Mouse (Mus musculus): ENCODE results near the gene Gm13889. TPM values are rescaled to one million over a fixed set of nuclear protein-coding genes. Genes with fewer than 3 reads are reported as not detected.

The Gm13889 gene
- 51.8 and 107 TPM in 2 replicates for polyA plus RNA-seq (2012; rRNA removed)

- peak; percentile 67 for DNase-seq
- Histone ChIP-seq H3K4me3 (replicated peaks; ENCODE audit: extremely low read depth, low read depth, low read length) (peak within 1 kb of the TSS; percentile 76), H3K4me1 (ENCODE audit: control insufficient read depth, insufficient read depth, low read length) (peaks cover 16% of the 10 kb centered on the region)
- TF ChIP-seq CTCF (IDR thresholded peaks at IDR 0.05; ENCODE audit: insufficient read depth, low read length) (no peak), POLR2A (IDR thresholded peaks at IDR 0.05; ENCODE audit: borderline replicate concordance, extremely low read depth, low read depth, low read length) (peak; percentile 69)
- WGBS, result 8% methylated on average over 53 of the region's 62 CpGs
These were observed at the start of gene Gm13889 for GRCm38 (mm10) chr2:93956908-93957784. Gene Gm13889 (minus strand): TSS chr2:93957201.

GRCm38 (mm10) chr2:94002331-94002730 is 45.3 kb upstream of the Gm13889 start:
- Histone ChIP-seq H3K4me1 (ENCODE audit: control insufficient read depth, insufficient read depth, low read length) (peaks cover 5% of the 10 kb centered on the region; the same call in 1 of the 2 replicates), H3K4me3 (replicated peaks; ENCODE audit: extremely low read depth, low read depth, low read length) (no peak overlapping the region)
- peak; percentile 84 for DNase-seq
- peak; percentile 86 for TF ChIP-seq CTCF (IDR thresholded peaks at IDR 0.05; ENCODE audit: insufficient read depth, low read length)
- TF ChIP-seq POLR2A (IDR thresholded peaks at IDR 0.05; ENCODE audit: borderline replicate concordance, extremely low read depth, low read depth, low read length), result no peak
- WGBS, result under 1% methylated on average over 2 of the region's 2 CpGs

- 68% methylated on average over 4 of the region's 4 CpGs for WGBS
- TF ChIP-seq POLR2A (IDR thresholded peaks at IDR 0.05; ENCODE audit: borderline replicate concordance, extremely low read depth, low read depth, low read length), result no peak
- TF ChIP-seq CTCF (IDR thresholded peaks at IDR 0.05; ENCODE audit: insufficient read depth, low read length), result no peak
- no peak overlapping the region for H3K4me3 ChIP-seq (replicated peaks; ENCODE audit: extremely low read depth, low read depth, low read length)
- no peak for DNase-seq
- H3K4me1 ChIP-seq (ENCODE audit: control insufficient read depth, insufficient read depth, low read length), result peaks cover 5% of the 10 kb centered on the region; the same call in 1 of the 2 replicates
These were observed 44.9 kb upstream of the Gm13889 start for GRCm38 (mm10) chr2:94001918-94002317.

GRCm38 (mm10) chr2:94001411-94001810 is 44.4 kb upstream of the Gm13889 start:
- TF ChIP-seq CTCF (IDR thresholded peaks at IDR 0.05; ENCODE audit: insufficient read depth, low read length), result no peak
- Histone ChIP-seq H3K4me1 (ENCODE audit: control insufficient read depth, insufficient read depth, low read length) (peaks cover 5% of the 10 kb centered on the region; the same call in 1 of the 2 replicates), H3K4me3 (replicated peaks; ENCODE audit: extremely low read depth, low read depth, low read length) (no peak overlapping the region)
- WGBS, result 59% methylated on average over 6 of the region's 6 CpGs
- no peak for DNase-seq

- Histone ChIP-seq H3K4me1 (ENCODE audit: control insufficient read depth, insufficient read depth, low read length) (peaks cover 11% of the 10 kb centered on the region), H3K4me3 (replicated peaks; ENCODE audit: extremely low read depth, low read depth, low read length) (no peak within 1 kb of the TSS)
- 81% methylated on average over 6 of the region's 6 CpGs for WGBS
- TF ChIP-seq POLR2A (IDR thresholded peaks at IDR 0.05; ENCODE audit: borderline replicate concordance, extremely low read depth, low read depth, low read length) (no peak), CTCF (IDR thresholded peaks at IDR 0.05; ENCODE audit: insufficient read depth, low read length) (no peak)
- DNase-seq, result no peak
These were observed 39.3 kb upstream of the Gm13889 start, which contains the start of gene Gm27027 for GRCm38 (mm10) chr2:93996254-93996653. Gene Gm27027 (minus strand): TSS chr2:93996354.

GRCm38 (mm10) chr2:93992810-93993209 is 35.8 kb upstream of the Gm13889 start:
- no peak for TF ChIP-seq CTCF (IDR thresholded peaks at IDR 0.05; ENCODE audit: insufficient read depth, low read length)
- no peak for TF ChIP-seq POLR2A (IDR thresholded peaks at IDR 0.05; ENCODE audit: borderline replicate concordance, extremely low read depth, low read depth, low read length)
- no peak overlapping the region for H3K4me3 ChIP-seq (replicated peaks; ENCODE audit: extremely low read depth, low read depth, low read length)
- WGBS, result 54% methylated on average over 3 of the region's 3 CpGs
- peaks cover 9% of the 10 kb centered on the region; the same call in 1 of the 2 replicates for H3K4me1 ChIP-seq (ENCODE audit: control insufficient read depth, insufficient read depth, low read length)
- no peak for DNase-seq

- H3K4me3 ChIP-seq (replicated peaks; ENCODE audit: extremely low read depth, low read depth, low read length), result no peak overlapping the region
- no peak for TF ChIP-seq CTCF (IDR thresholded peaks at IDR 0.05; ENCODE audit: insufficient read depth, low read length)
- no peak for TF ChIP-seq POLR2A (IDR thresholded peaks at IDR 0.05; ENCODE audit: borderline replicate concordance, extremely low read depth, low read depth, low read length)
- no peak for DNase-seq
- peaks cover 9% of the 10 kb centered on the region; the same call in 1 of the 2 replicates for H3K4me1 ChIP-seq (ENCODE audit: control insufficient read depth, insufficient read depth, low read length)
- 46% methylated on average over 5 of the region's 5 CpGs for WGBS
These were observed 35.3 kb upstream of the Gm13889 start for GRCm38 (mm10) chr2:93992259-93992658.

GRCm38 (mm10) chr2:93991336-93991735 is 34.3 kb upstream of the Gm13889 start:
- Histone ChIP-seq H3K4me1 (ENCODE audit: control insufficient read depth, insufficient read depth, low read length) (peaks cover 9% of the 10 kb centered on the region; the same call in 1 of the 2 replicates), H3K4me3 (replicated peaks; ENCODE audit: extremely low read depth, low read depth, low read length) (no peak overlapping the region)
- 40% methylated on average over 3 of the region's 3 CpGs for WGBS
- DNase-seq, result no peak
- TF ChIP-seq CTCF (IDR thresholded peaks at IDR 0.05; ENCODE audit: insufficient read depth, low read length), result no peak
- no peak for TF ChIP-seq POLR2A (IDR thresholded peaks at IDR 0.05; ENCODE audit: borderline replicate concordance, extremely low read depth, low read depth, low read length)

- TF ChIP-seq CTCF (IDR thresholded peaks at IDR 0.05; ENCODE audit: insufficient read depth, low read length), result no peak
- TF ChIP-seq POLR2A (IDR thresholded peaks at IDR 0.05; ENCODE audit: borderline replicate concordance, extremely low read depth, low read depth, low read length), result no peak
- no peak overlapping the region for H3K4me3 ChIP-seq (replicated peaks; ENCODE audit: extremely low read depth, low read depth, low read length)
- WGBS, result 85% methylated on average over 2 of the region's 2 CpGs
- DNase-seq, result no peak
- peaks cover 11% of the 10 kb centered on the region for H3K4me1 ChIP-seq (ENCODE audit: control insufficient read depth, insufficient read depth, low read length)
These were observed 31.4 kb upstream of the Gm13889 start for GRCm38 (mm10) chr2:93988440-93988839.

Data from lung, adult 2 months (tissue).